Mouse (Mus musculus) midbrain, embryonic 13.5 days (tissue): Measurements from ENCODE around the gene Rhbdf1. TPM values are rescaled to one million over a fixed set of nuclear protein-coding genes. Genes with fewer than 3 reads are reported as not detected.

Source experiments
- ATAC-seq: fragments of 200-750 bp; cut with Nextera tagmentation; 2 replicates; pipeline ENCODE4 v1.8.0; 2017; ENCODE audit warnings: mild to moderate bottlenecking, moderate TSS enrichment, moderate library complexity
- H3K27ac ChIP-seq: fragments of 300-500 bp; sonication (generic); 2 replicates; pipeline ENCODE4 v1.5.1; 2015; ENCODE audit warnings: inconsistent platforms, mild to moderate bottlenecking, moderate library complexity
- H3K27me3 ChIP-seq: fragments of 300-500 bp; sonication (generic); 2 replicates; pipeline ENCODE4 v1.6.1; 2015; ENCODE audit warnings: mild to moderate bottlenecking, inconsistent platforms
- H3K36me3 ChIP-seq: fragments of 300-500 bp; sonication (generic); 2 replicates; pipeline ENCODE4 v1.6.1; 2015; ENCODE audit warnings: mild to moderate bottlenecking, inconsistent platforms
- H3K4me1 ChIP-seq: fragments of 300-500 bp; sonication (generic); replicated peaks from 2 replicates; pipeline ENCODE4 v1.6.1; 2015; ENCODE audit warnings: inconsistent platforms
- H3K4me2 ChIP-seq: fragments of 300-500 bp; sonication (generic); replicated peaks from 2 replicates; pipeline ENCODE4 v1.6.1; 2015; ENCODE audit warnings: moderate library complexity, mild to moderate bottlenecking, inconsistent platforms
- H3K4me3 ChIP-seq: fragments of 300-500 bp; sonication (generic); replicated peaks from 2 replicates; pipeline ENCODE4 v1.5.1; 2015; ENCODE audit warnings: mild to moderate bottlenecking, inconsistent platforms
- H3K9ac ChIP-seq: fragments of 300-500 bp; sonication (generic); replicated peaks from 2 replicates; pipeline ENCODE4 v1.6.1; 2015; ENCODE audit warnings: mild to moderate bottlenecking, inconsistent platforms
- H3K9me3 ChIP-seq: fragments of 300-500 bp; sonication (generic); 2 replicates; pipeline ENCODE4 v1.6.1; 2016; ENCODE audit warnings: mild to moderate bottlenecking, inconsistent platforms
- WGBS: fragments of 180-500 bp; shearing (Covaris S2); methylation state at CpG from one replicate; pipeline ENCODE4 v1.1.7; 2015; 5-methylcytosine and 5-hydroxymethylcytosine counted together
- polyA plus RNA-seq: library from polyadenylated mRNA; unstranded; fragments of >200 nt; fragmentation: Nextera tagmentation; extraction: Ambion mirVana; gene quantifications from 2 replicates; pipeline ENCODE4 v1.2.1, GENCODE M21; 2015

The Rhbdf1 gene
- polyA plus RNA-seq, 1 experiment from 2014 or later = 14.8 TPM

- H3K27me3 ChIP-seq = no peaks in the 10 kb centered on the region
- no peak overlapping the region for H3K27ac ChIP-seq
- 86% methylated on average over 4 of the region's 4 CpGs for WGBS
- no peaks in the 10 kb centered on the region for H3K9me3 ChIP-seq
- H3K4me2 ChIP-seq = no peak overlapping the region
- no peaks in the 10 kb centered on the region for H3K36me3 ChIP-seq
- no peaks in the 10 kb centered on the region for H3K4me1 ChIP-seq
- H3K4me3 ChIP-seq = no peak overlapping the region
- no peak overlapping the region for H3K9ac ChIP-seq
- no peak for ATAC-seq
Observed at GRCm38 (mm10) chr11:32181246-32181645, 40.9 kb downstream of the Rhbdf1 start.

- H3K27ac ChIP-seq = no peak overlapping the region
- H3K36me3 ChIP-seq = no peaks in the 10 kb centered on the region
- WGBS = 91% methylated on average over 1 of the region's 1 CpGs
- H3K4me3 ChIP-seq = no peak overlapping the region
- H3K9me3 ChIP-seq = no peaks in the 10 kb centered on the region
- no peaks in the 10 kb centered on the region for H3K4me1 ChIP-seq
- H3K9ac ChIP-seq = no peak overlapping the region
- H3K4me2 ChIP-seq = no peak overlapping the region
- no peaks in the 10 kb centered on the region for H3K27me3 ChIP-seq
- no peak for ATAC-seq
Observed at GRCm38 (mm10) chr11:32178506-32178905, 43.6 kb downstream of the Rhbdf1 start.

GRCm38 (mm10) chr11:32166683-32167082 lies 55.4 kb downstream of the Rhbdf1 start:
- H3K4me2 ChIP-seq = no peak overlapping the region
- no peak overlapping the region for H3K4me3 ChIP-seq
- ATAC-seq = no peak
- no peaks in the 10 kb centered on the region for H3K36me3 ChIP-seq
- H3K4me1 ChIP-seq = peaks cover 8% of the 10 kb centered on the region
- H3K9ac ChIP-seq = no peak overlapping the region
- no peaks in the 10 kb centered on the region for H3K27me3 ChIP-seq
- WGBS = 79% methylated on average over 4 of the region's 4 CpGs
- H3K9me3 ChIP-seq = no peaks in the 10 kb centered on the region
- H3K27ac ChIP-seq = no peak overlapping the region

GRCm38 (mm10) chr11:32161922-32162804 lies 59.9 kb downstream of the Rhbdf1 start:
- ATAC-seq = peak; percentile 95
- Histone ChIP-seq H3K27ac (peak overlapping the region; percentile 94), H3K9ac (peak overlapping the region; percentile 66), H3K4me2 (peak overlapping the region; percentile 57), H3K4me3 (peak overlapping the region; percentile 33), H3K9me3 (no peaks in the 10 kb centered on the region), H3K36me3 (no peaks in the 10 kb centered on the region), H3K4me1 (peaks cover 40% of the 10 kb centered on the region), H3K27me3 (no peaks in the 10 kb centered on the region)
- WGBS = 15% methylated on average over 28 of the region's 28 CpGs

GRCm38 (mm10) chr11:32161500-32161899 lies 60.6 kb downstream of the Rhbdf1 start:
- no peaks in the 10 kb centered on the region for H3K27me3 ChIP-seq
- no peaks in the 10 kb centered on the region for H3K9me3 ChIP-seq
- peak overlapping the region; percentile 57 for H3K4me2 ChIP-seq
- 7% methylated on average over 9 of the region's 9 CpGs for WGBS
- H3K27ac ChIP-seq = peak overlapping the region; percentile 94
- no peaks in the 10 kb centered on the region for H3K36me3 ChIP-seq
- peak; percentile 37 for ATAC-seq
- peak overlapping the region; percentile 66 for H3K9ac ChIP-seq
- peak overlapping the region; percentile 33 for H3K4me3 ChIP-seq
- H3K4me1 ChIP-seq = peaks cover 46% of the 10 kb centered on the region

- Histone ChIP-seq H3K27me3 (no peaks in the 10 kb centered on the region), H3K9me3 (no peaks in the 10 kb centered on the region), H3K9ac (no peak overlapping the region), H3K27ac (peak overlapping the region; percentile 94; the same call in 1 of the 2 replicates), H3K4me3 (no peak overlapping the region), H3K4me2 (no peak overlapping the region), H3K36me3 (no peaks in the 10 kb centered on the region), H3K4me1 (peaks cover 46% of the 10 kb centered on the region)
- 67% methylated on average over 7 of the region's 7 CpGs for WGBS
- ATAC-seq = no peak
Observed at GRCm38 (mm10) chr11:32160341-32160740, 61.8 kb downstream of the Rhbdf1 start.

Other genes with a start within 250 kb of the Rhbdf1 start
- 444 and 467 TPM in 2 replicates for gene Nsg2, start 221.8 kb downstream of the Rhbdf1 start, polyA plus RNA-seq
- gene Il9r, start 22.0 kb downstream of the Rhbdf1 start, polyA plus RNA-seq = not detected in 2 replicates
- 46.5 and 46.6 TPM in 2 replicates for gene Snrnp25, start 16.9 kb downstream of the Rhbdf1 start, polyA plus RNA-seq
- 34.1 and 35.2 TPM in 2 replicates for gene Mpg, start 4.2 kb upstream of the Rhbdf1 start, polyA plus RNA-seq
- gene Nprl3, start 45.4 kb upstream of the Rhbdf1 start, polyA plus RNA-seq = 46.5 and 47.2 TPM in 2 replicates
- gene Hba-x, start 54.1 kb upstream of the Rhbdf1 start, polyA plus RNA-seq = 354 and 365 TPM in 2 replicates
- 2,311 and 2,595 TPM in 2 replicates for gene Hba-a1, start 61.2 kb upstream of the Rhbdf1 start, polyA plus RNA-seq
- gene Hbq1b, start 64.7 kb upstream of the Rhbdf1 start, polyA plus RNA-seq = 1.2 and 1.4 TPM in 2 replicates
- gene Hba-a2, start 74.2 kb upstream of the Rhbdf1 start, polyA plus RNA-seq = 5,740 and 6,263 TPM in 2 replicates
- gene Hbq1a, start 77.8 kb upstream of the Rhbdf1 start, polyA plus RNA-seq = 1.4 TPM in 1 of 2 replicates, not detected in the other
- 22.5 and 25.3 TPM in 2 replicates for gene Sh3pxd2b, start 125.5 kb upstream of the Rhbdf1 start, polyA plus RNA-seq
- 55.0 and 55.2 TPM in 2 replicates for gene Ubtd2, start 233.1 kb upstream of the Rhbdf1 start, polyA plus RNA-seq